Mouse (Mus musculus) lung, postnatal 4 days (tissue): ENCODE measurements at regions not wholly inside any gene's neighbourhood (a gene's known extent, or its start where the extent isn't known, plus 50 kb on each side); places are given as distances from the start of the nearest gene placed in this dataset.

Source experiments
- DNase-seq, 2 experiments: peaks; one replicate each; pipeline ENCODE4 v3.0.0; 2021

DNA sequence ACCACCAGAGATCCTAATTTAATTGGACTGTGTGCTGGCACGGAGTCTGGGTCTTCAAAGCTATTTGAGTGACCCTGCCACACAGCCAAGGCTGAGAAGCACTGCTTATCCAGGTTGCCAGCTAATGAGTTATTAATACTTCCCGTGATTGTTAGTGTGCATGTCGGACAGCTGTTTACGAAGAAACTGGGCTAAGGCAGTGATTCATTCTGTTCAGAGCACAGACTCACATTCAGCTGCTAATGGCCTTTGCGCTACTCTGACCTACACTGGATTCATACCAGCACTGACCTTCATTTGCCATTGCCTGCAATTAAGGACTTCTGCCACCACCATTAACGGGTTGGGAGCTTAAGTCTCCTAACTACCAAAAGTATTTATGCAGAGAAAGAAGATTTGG, 156.7 kb upstream of the Dppa4 start:
- DNase-seq = peak; percentile 6 to 32

DNA sequence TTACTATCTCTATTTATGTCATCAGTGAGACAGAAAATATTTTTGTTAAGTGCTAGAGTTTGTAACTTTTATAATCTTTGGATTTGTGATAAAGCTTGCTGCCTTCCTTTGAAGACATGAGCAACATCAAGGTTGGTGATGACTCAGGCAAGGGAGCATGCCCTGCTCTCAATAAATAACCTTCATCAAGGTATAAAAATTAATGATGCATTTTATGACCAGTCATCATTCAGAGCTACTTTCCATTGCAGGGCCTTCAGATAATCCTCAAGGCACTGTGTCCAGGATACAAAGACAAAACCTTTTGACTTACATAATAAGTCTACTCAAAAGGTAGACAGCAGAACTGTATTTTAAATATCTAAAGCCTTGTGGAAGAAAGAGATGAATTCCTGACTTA, 156.2 kb upstream of the Dppa4 start:
- DNase-seq = no peak

DNA sequence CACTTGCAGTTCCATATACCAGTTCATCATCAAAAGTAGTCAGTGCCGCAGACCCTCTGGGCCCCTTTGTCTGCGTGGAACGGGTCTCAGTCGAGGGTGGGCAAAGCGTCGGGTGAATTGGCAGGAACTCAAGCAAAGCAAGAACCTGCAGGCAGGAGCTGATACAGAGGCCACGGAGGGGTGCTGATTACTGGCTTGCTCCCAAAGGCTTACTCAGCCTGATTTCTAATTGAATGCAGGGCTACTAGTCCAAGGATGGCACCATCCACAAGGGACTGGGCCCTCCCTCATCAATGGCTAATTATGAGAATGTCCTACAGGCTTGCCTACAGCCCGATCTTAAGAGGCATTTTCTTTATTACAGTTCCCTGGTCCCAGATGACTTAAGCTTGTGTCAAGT, 128.2 kb upstream of the Dppa4 start:
- no peak for DNase-seq

DNA sequence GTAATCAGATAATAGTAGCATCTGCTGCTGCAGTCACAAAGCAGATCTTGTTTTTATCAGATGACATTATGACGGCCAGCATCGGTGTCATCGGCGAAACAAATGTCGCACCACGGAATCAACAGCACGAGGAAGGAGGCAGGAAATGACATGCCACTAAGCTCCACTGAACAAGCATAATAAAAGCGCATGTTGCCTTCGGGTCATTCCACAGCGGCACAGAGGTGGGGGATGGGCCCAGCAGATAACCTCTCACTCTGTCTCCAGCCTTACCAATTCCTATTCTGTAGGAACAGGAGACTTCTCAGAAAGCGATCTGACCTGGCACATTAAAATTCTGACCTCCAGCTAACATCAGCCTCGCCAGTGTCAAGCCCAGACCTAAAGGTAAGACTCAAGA, 93.1 kb upstream of the Dppa4 start:
- DNase-seq = no peak

DNA sequence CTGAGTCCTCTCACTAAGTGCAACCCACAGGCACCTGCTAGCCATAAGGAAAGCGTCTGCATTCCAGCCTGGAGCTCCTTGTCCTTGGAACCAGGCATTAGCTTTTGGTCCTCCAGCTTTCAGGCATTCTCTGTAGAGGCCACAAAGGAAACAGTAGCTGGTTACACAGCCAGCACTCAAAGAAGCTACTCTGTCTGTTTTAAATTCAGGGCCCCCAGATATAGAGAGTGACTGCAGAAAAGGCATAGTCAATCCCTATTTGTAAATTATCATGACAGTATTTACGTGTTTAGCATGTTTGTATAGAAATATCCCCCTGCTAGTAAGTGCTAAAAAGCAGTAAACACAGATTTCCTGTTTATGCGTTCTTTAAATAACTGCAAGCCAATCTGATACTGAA, 91.3 kb upstream of the Dppa4 start:
- no peak for DNase-seq

DNA sequence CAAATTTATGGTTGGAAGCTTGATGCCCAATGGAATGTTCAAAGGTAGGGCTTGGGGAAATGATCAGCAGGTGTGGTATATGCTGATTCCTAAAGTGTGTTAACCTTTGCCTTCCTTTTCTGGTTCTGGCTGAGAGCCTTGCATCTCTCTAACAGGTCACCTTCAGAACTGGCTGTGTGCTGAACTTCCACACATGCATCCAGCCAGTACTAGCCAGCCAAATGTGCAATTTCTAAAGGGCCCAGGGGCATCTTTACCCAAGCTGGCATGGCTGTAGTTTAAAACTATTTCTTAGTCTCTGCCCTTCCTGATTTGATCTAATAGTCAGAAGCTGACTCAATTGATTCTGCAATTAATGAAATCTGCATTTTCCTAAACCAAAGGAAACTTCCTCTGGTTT, 68.6 kb upstream of the Dppa4 start:
- DNase-seq = no peak
